Mouse (Mus musculus): ENCODE measurements at regions not wholly inside any gene's neighbourhood (a gene's known extent, or its start where the extent isn't known, plus 50 kb on each side); places are given as distances from the start of the nearest gene placed in this dataset.
A peak's percentile ranks its signal among the peaks of the same experiment; 100 is the strongest.

GRCm38 (mm10) chr4:53320735-53321449 is 119.3 kb upstream of the Slc44a1 start:
- DNase-seq (ENCODE audit: low spot score), result no peak

DNA sequence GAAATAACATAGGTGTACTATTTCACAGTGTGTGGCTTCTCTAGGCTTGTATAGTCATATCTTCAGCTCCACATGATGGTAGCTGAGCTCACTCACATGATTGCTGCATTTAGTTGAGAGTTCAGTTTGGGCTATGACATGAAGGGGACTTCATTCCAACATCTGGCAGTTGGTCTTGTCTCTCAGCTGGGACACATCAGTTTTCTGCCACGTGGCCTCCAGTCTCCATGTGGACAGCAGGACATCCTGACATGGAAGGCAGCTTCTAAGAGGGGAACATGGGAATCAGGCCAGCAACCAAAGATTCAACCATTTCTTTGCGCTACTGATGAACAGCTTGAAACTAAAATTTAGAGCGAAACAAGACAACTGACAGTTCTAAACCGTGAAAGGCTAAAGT is 121.2 kb upstream of the Slc44a1 start:
- DNase-seq (ENCODE audit: low spot score), result no peak

DNA sequence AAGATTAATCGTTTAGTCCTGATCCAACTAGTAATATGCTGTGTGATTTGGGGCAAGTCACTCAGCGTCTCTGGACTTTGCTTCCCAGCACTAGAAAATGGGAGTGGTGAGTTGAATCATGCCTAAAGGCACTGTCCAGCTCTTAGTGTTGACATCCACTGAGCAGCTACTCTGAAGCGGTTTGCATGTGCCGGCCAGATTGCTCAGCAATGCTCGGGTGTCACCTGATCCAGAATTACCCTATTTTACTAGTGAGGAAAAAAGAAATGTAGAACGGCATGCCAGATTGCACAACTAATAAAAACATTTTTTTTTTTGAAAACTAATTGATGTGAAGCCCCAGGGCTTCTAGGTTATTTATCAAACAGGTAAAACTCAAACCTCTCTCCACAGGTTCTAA is 122.0 kb upstream of the Slc44a1 start:
- DNase-seq (ENCODE audit: low spot score), result no peak

GRCm38 (mm10) chr4:53317453-53317824 is 122.8 kb upstream of the Slc44a1 start:
- no peak for DNase-seq (ENCODE audit: low spot score)

GRCm38 (mm10) chr4:53316796-53317452 is 123.3 kb upstream of the Slc44a1 start:
- no peak for DNase-seq (ENCODE audit: low spot score)

DNA sequence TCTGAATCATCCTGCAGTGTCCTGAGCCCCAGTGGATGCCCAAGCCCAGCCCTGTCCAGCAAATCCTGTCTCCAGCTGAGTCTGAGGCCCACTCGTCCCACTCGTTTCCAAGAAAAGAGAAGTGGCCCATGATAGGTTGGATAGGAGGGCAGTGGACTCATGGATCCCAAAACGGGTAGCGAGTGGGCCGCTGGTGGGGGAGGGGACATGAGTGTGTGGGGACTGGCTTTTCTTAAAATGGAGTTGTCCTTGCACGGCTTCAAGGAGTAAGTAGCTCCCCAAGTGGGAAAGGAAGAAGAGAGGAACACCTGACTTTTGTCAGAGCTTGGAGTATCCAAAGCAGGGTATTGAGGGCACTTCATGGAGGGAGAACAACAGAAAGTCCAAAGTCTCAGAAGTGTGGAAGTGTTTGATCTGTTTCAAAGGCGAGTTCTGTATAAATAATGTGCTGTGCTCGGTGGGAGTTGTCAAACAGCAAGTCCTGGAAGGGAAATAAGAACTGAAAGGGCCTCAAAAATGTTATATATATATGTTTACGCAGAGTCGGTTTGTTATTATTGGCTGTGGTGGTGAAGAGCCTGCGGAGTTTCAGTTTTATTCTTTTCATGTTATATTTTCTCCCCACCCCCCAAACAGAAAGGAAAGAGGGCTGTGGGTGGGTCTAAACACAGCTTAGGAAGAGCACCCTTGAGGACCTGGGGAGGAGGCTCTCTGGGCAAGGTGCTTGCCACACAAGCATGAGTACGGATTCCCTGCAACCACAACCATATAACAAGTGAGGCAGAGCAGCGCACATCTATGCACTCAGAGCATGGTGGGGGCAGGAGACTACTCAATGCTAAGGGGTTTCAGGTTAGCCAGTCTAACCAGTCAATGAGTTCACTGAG is 124.1 kb upstream of the Slc44a1 start:
- no peak for DNase-seq (ENCODE audit: low spot score)

GRCm38 (mm10) chr4:53315121-53315875 is 124.9 kb upstream of the Slc44a1 start:
- DNase-seq (ENCODE audit: low spot score), result peak; percentile 38

- DNase-seq (ENCODE audit: low spot score), result no peak
Measured at GRCm38 (mm10) chr4:53314076-53314475, 126.1 kb upstream of the Slc44a1 start.

DNA sequence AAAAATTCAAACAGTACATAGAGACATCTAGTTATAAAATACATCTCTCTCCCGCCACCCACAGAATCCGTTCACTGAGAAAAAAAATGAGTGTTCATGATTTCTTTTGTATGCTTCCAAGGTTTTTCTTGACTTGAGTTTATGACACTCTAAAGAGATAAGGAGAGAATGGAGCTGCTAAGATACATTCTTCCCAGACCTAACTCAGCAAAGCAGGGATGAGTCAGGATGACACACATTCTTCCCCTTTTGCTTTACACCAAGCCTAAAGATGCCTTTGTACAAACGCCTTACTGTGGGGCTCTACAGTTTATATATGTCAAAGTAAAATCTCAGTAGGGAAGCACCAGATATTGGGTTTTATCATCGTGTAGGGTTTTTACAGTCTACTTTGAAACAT is 133.1 kb upstream of the Slc44a1 start:
- DNase-seq (ENCODE audit: low spot score), result no peak

DNA sequence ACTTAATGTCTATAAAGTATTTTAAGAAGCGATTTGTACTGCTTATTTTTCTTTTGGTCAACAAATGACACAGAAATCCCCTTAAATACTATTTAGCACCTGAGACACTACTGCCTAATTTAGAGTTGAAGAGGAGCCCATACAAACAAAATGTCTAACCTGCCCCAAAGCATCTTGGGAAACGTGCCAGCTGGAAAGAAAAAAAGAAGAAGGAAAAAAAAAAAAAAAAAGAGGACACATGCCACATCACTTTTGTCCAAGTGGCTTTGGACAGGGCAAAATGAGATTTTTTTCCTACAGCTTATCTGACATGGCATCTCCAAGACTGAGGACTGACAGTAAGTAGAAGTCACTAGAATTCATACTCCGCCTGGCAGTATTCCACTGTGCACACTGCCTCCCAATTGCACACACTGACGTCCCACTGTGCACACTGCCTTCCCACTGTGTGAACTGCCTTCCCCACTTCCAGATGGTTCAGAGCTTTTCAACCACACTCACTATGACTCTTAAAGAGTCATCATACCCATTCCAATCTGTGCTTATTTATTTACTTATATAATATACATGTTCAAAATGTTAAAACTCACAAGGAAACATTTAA is 135.3 kb upstream of the Slc44a1 start:
- no peak for DNase-seq (ENCODE audit: low spot score)

DNA sequence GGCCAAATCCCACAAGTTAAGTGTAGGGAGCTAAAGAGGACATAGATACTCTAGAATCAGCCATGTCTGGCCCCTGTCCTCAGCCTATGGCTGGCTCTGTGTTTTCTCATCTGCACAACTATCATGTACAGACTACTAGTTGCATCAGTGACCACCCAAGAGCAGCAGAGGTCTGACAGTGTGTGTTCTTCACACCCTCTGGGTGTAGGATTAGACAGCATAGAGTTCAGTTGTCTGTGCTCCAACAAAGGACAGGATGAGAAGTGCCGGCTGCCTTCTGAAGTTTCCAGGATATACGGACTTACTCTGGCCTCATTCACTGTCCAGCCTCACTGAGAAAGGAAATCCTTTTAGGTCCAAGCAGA is 135.9 kb upstream of the Slc44a1 start:
- DNase-seq (ENCODE audit: low spot score), result no peak

GRCm38 (mm10) chr4:53303621-53304289 is 136.5 kb upstream of the Slc44a1 start:
- DNase-seq (ENCODE audit: low spot score), result no peak

DNA sequence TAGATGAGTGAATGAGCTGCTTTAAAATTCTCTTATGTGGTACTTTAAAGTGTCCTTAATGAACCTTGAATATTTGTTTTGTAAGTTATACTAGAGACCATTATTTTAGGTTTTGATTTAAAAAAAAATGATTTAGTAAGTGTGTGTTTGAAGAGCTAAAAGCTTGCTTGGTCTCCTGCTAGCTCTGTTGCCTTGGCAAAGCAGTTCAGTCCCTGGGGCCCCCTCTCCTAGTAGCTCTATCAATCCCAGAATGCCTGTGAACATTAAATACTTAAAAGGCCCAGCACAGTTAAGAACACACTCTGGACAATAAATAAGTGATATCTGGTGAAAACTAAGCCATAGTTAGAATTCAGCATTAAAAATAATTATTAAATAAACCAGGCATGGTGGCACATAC is 138.3 kb upstream of the Abca1 start:
- no peak for DNase-seq (ENCODE audit: low spot score)

DNA sequence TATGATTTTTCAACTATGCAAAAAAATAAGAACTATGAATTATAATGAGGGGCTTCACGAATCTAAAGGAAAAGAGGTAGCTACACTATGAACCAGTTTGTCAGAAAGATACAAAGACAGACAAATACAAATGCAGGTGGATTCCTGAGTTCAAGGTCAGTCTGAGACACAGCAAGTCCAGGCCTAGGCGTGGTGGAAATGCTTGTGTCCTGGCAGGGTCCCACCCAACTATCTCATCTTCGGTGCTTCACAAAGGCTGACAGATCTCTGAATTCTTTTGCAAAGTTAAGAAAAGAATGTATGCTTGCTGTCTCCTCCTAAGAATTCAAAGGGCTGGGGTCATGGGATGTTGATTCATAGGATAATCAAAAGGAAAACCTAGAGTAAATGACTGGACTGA is 132.9 kb upstream of the Abca1 start:
- no peak for DNase-seq (ENCODE audit: low spot score)

DNA sequence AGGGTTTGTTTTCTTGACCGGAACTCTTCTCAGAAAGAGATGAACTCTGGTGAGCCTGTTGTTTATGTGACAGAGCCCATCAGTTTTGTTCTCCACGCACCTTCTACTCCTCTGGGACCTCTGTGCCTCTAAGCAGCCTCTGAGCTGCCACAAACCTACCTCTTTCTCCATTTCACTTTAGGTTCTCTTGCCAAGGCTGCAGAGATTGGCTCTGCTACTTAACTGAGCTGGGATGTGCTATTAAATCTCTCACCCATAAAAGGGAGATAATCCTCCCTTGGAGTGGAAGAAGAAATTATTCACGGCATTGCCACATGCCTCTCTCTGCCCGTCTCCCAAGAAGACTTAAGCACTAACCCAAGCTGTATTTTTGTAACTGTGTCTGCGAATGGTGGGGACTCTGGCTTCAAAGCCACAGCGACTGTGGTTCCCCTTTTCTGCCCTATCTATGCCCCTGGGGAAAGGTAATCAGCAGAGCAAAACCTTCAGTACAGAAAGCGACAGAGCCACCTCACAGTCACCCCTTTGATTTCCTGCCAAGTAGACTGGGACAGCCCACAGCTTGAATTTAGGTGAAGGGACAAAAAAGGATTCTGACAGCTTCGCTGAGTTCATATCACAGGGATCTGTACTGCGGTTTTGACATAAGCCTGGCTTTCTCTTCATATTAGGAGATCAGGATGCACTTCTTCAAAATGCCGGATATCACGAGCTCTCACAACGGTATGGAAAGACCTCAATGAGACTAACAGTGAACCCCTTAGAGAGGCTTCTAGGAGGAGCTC is 118.2 kb upstream of the Abca1 start:
- DNase-seq (ENCODE audit: low spot score), result no peak

GRCm38 (mm10) chr4:53270433-53270832 is 110.7 kb upstream of the Abca1 start:
- DNase-seq (ENCODE audit: low spot score), result no peak

DNA sequence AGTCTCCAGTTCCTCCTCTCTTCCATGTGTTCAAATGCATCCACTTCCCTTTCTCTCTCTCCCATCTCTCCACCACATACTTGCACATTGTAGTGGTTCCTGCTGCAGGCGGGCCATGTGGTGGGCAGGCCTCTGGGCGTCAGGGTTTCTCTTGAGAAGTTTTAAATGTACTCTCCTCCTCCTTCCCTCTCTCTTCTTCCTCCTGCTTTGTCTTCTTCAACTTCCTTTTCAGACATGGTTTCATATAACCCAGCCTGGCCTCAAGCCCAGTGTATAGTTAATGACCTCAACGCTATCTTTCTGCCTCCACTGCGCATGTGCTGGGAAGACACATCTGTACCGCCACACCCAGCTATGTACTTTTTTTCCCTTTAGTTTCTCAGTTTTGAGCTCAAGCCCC is 110.3 kb upstream of the Abca1 start:
- peak; percentile 41 for DNase-seq (ENCODE audit: low spot score)

GRCm38 (mm10) chr4:53269251-53269842 is 109.7 kb upstream of the Abca1 start:
- DNase-seq (ENCODE audit: low spot score), result no peak

DNA sequence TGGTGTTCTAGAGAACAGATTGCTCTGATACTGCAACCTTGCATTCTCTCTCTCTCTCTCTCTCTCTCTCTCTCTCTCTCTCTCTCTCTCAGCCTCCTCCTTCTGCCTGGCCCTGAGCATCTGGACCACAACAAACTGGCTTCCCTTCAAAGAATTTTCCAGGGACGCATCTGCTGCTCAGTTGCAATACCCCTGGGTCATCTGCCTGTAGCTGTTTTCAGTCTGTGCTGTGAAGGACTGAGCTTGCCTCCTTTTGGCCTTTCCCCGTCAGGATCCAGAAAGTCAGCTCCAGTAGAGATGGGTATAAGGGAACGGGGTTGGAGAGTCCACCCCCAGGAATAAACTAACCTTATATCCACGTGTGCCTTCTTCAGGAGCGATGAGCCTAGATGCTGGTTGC is 105.2 kb upstream of the Abca1 start:
- no peak for DNase-seq (ENCODE audit: low spot score)

DNA sequence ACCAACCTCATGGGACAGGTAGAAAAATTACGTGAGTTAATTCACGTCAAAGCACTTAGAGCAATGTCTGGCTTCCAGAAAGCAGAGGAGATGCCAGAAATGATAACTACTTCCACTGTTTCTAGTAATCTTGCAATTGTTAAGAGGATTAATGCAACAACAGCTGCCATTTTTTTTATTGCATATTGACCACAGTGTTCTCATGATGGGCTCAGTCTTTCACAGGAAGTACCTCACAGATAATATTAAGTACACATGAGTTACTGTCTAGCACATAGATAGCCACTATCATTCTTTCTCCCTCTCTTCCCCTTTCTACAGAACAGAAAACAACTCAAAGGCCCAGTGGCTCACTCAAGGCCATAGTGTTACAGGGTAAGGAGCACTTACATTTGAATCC is 104.8 kb upstream of the Abca1 start:
- DNase-seq (ENCODE audit: low spot score), result no peak

Measured in urinary bladder, postnatal 14 days (tissue).